Mouse (Mus musculus) myocyte (in vitro differentiated cells): ENCODE data around the gene Cgnl1. TPM values are rescaled to one million over a fixed set of nuclear protein-coding genes. Genes with fewer than 3 reads are reported as not detected.

ENCODE experiments used
- H3K27me3 ChIP-seq: one replicate; pipeline ENCODE4 v1.6.1; 2011; ENCODE audit not compliant: control insufficient read depth, insufficient read depth, insufficient read length
- H3K36me3 ChIP-seq: one replicate; pipeline ENCODE4 v1.6.1; 2011; ENCODE audit not compliant: control insufficient read depth, insufficient read depth
- H3K4me2 ChIP-seq: one replicate; pipeline ENCODE4 v1.6.1; 2011; ENCODE audit warnings: low read depth, control low read depth
- H3K4me3 ChIP-seq: one replicate; pipeline ENCODE4 v1.5.1; 2011; ENCODE audit warnings: mild to moderate bottlenecking, control low read depth, moderate library complexity
- H3K79me2 ChIP-seq: one replicate; pipeline ENCODE4 v1.6.1; 2011; ENCODE audit not compliant: control insufficient read depth, insufficient read depth
- H3ac ChIP-seq: one replicate; pipeline ENCODE4 v1.6.1; 2011; ENCODE audit not compliant: control insufficient read depth, insufficient read length
- CEBPB ChIP-seq: IDR thresholded peaks from 2 replicates; pipeline ENCODE4 v1.6.1; 2011; ENCODE audit warnings: mild to moderate bottlenecking, moderate library complexity; ENCODE audit not compliant: poor library complexity, insufficient read depth, severe bottlenecking
- E2F4 ChIP-seq: IDR thresholded peaks from one replicate; pipeline ENCODE4 v1.6.1; 2011; ENCODE audit warnings: mild to moderate bottlenecking, control low read depth, moderate library complexity; ENCODE audit not compliant: insufficient read depth
- MAX ChIP-seq: IDR thresholded peaks from one replicate; pipeline ENCODE4 v1.6.1; 2011; ENCODE audit warnings: low read depth, mild to moderate bottlenecking, control low read depth
- MYOD1 ChIP-seq, 3 experiments: IDR thresholded peaks; one replicate each; pipeline ENCODE4 v1.6.1; 2011; ENCODE audit warnings: control low read depth in 2 of 3, low read depth in 2 of 3, mild to moderate bottlenecking in 2 of 3, moderate library complexity in 1 of 3; ENCODE audit not compliant: insufficient read length in 2 of 3, control insufficient read depth in 1 of 3
- MYOG ChIP-seq, 3 experiments: IDR thresholded peaks; one replicate each; pipeline ENCODE4 v1.6.1; 2011; ENCODE audit warnings: control low read depth in 2 of 3, low read depth in 2 of 3, mild to moderate bottlenecking in 2 of 3; ENCODE audit not compliant: insufficient read length in 2 of 3, control insufficient read depth in 1 of 3, insufficient read depth in 1 of 3
- POLR2A ChIP-seq: IDR thresholded peaks from one replicate; pipeline ENCODE4 v1.6.1; 2011; ENCODE audit warnings: low read depth, mild to moderate bottlenecking, control low read depth, moderate library complexity; ENCODE audit not compliant: insufficient read length
- POLR2AphosphoS2 ChIP-seq: IDR thresholded peaks from one replicate; pipeline ENCODE4 v1.6.1; 2011; ENCODE audit warnings: low read depth, control low read depth; ENCODE audit not compliant: insufficient read length
- REST ChIP-seq: IDR thresholded peaks from one replicate; pipeline ENCODE4 v1.6.1; 2011; ENCODE audit warnings: mild to moderate bottlenecking, control low read depth, moderate library complexity; ENCODE audit not compliant: insufficient read depth, insufficient read length
- SRF ChIP-seq: IDR thresholded peaks from one replicate; pipeline ENCODE4 v1.6.1; 2011; ENCODE audit warnings: low read depth; ENCODE audit not compliant: control insufficient read depth, insufficient read length
- TCF12 ChIP-seq: IDR thresholded peaks from one replicate; pipeline ENCODE4 v1.6.1; 2011; ENCODE audit warnings: mild to moderate bottlenecking, control low read depth; ENCODE audit not compliant: poor library complexity, insufficient read depth, severe bottlenecking
- TCF3 ChIP-seq: IDR thresholded peaks from one replicate; pipeline ENCODE4 v1.6.1; 2011; ENCODE audit warnings: low read depth, control low read depth; ENCODE audit not compliant: insufficient read length
- USF1 ChIP-seq: IDR thresholded peaks from one replicate; pipeline ENCODE4 v1.6.1; 2011; ENCODE audit warnings: low read depth, mild to moderate bottlenecking, control low read depth, moderate library complexity
- polyA plus RNA-seq: library from polyadenylated mRNA; unstranded; fragments of >200 nt; fragmentation: generic; extraction: Trizol; gene quantifications from one replicate; pipeline ENCODE4 v1.2.1, GENCODE M21; 2012; ENCODE audit warnings: missing spikeins

The Cgnl1 gene
- polyA plus RNA-seq, 1 experiment, result 3.7 TPM

- Histone ChIP-seq H3ac (no peak overlapping the region), H3K4me3 (no peak overlapping the region), H3K27me3 (peaks cover 9% of the 10 kb centered on the region), H3K79me2 (no peaks in the 10 kb centered on the region), H3K4me2 (no peak overlapping the region), H3K36me3 (no peaks in the 10 kb centered on the region)
- TF ChIP-seq POLR2A, result no peak
- no peak for TF ChIP-seq POLR2AphosphoS2
- no peak for TF ChIP-seq CEBPB
- no peak for TF ChIP-seq E2F4
- no peak for TF ChIP-seq TCF12
- no peak for TF ChIP-seq MYOG (IDR thresholded peaks at IDR 0.05; ENCODE audit: control insufficient read depth in 1 of 3, insufficient read depth in 1 of 3, insufficient read length in 2 of 3, low read depth in 2 of 3)
- TF ChIP-seq USF1, result no peak
- TF ChIP-seq REST, result no peak
- no peak for TF ChIP-seq MAX
- TF ChIP-seq SRF, result no peak
- no peak for TF ChIP-seq TCF3
- TF ChIP-seq MYOD1 (IDR thresholded peaks at IDR 0.05; ENCODE audit: control insufficient read depth in 1 of 3, insufficient read length in 2 of 3, low read depth in 2 of 3), result no peak
Measured at GRCm38 (mm10) chr9:71726121-71726520, 45.3 kb downstream of the Cgnl1 start.

- no peak for TF ChIP-seq E2F4
- TF ChIP-seq REST, result no peak
- TF ChIP-seq MAX, result no peak
- TF ChIP-seq MYOD1 (IDR thresholded peaks at IDR 0.05; ENCODE audit: control insufficient read depth in 1 of 3, insufficient read length in 2 of 3, low read depth in 2 of 3), result no peak
- no peak for TF ChIP-seq SRF
- no peak for TF ChIP-seq POLR2A
- TF ChIP-seq MYOG (IDR thresholded peaks at IDR 0.05; ENCODE audit: control insufficient read depth in 1 of 3, insufficient read depth in 1 of 3, insufficient read length in 2 of 3, low read depth in 2 of 3), result no peak
- TF ChIP-seq USF1, result no peak
- TF ChIP-seq TCF3, result no peak
- Histone ChIP-seq H3K36me3 (no peaks in the 10 kb centered on the region), H3K4me3 (no peak overlapping the region), H3K4me2 (no peak overlapping the region), H3K79me2 (no peaks in the 10 kb centered on the region), H3ac (no peak overlapping the region), H3K27me3 (peaks cover 5% of the 10 kb centered on the region)
Measured at GRCm38 (mm10) chr9:71722366-71722765, 49.0 kb downstream of the Cgnl1 start.

GRCm38 (mm10) chr9:71716995-71717394, 54.4 kb downstream of the Cgnl1 start:
- Histone ChIP-seq H3K36me3 (no peaks in the 10 kb centered on the region), H3ac (no peak overlapping the region), H3K79me2 (no peaks in the 10 kb centered on the region), H3K4me3 (no peak overlapping the region), H3K27me3 (no peaks in the 10 kb centered on the region), H3K4me2 (no peak overlapping the region)
- no peak for TF ChIP-seq CEBPB

GRCm38 (mm10) chr9:71710776-71711175, 60.6 kb downstream of the Cgnl1 start:
- Histone ChIP-seq H3K36me3 (no peaks in the 10 kb centered on the region), H3K79me2 (no peaks in the 10 kb centered on the region), H3K27me3 (no peaks in the 10 kb centered on the region), H3ac (no peak overlapping the region), H3K4me2 (no peak overlapping the region), H3K4me3 (no peak overlapping the region)
- TF ChIP-seq POLR2A, result no peak

GRCm38 (mm10) chr9:71709199-71709598, 62.2 kb downstream of the Cgnl1 start:
- TF ChIP-seq MAX, result no peak
- TF ChIP-seq REST, result no peak
- no peak for TF ChIP-seq POLR2AphosphoS2
- TF ChIP-seq USF1, result no peak
- no peak for TF ChIP-seq MYOG (IDR thresholded peaks at IDR 0.05; ENCODE audit: control insufficient read depth in 1 of 3, insufficient read depth in 1 of 3, insufficient read length in 2 of 3, low read depth in 2 of 3)
- no peak for TF ChIP-seq E2F4
- TF ChIP-seq TCF12, result no peak
- TF ChIP-seq POLR2A, result no peak
- no peak for TF ChIP-seq SRF
- no peak for TF ChIP-seq TCF3
- TF ChIP-seq MYOD1 (IDR thresholded peaks at IDR 0.05; ENCODE audit: control insufficient read depth in 1 of 3, insufficient read length in 2 of 3, low read depth in 2 of 3), result no peak
- no peak for TF ChIP-seq CEBPB
- Histone ChIP-seq H3K79me2 (no peaks in the 10 kb centered on the region), H3K27me3 (no peaks in the 10 kb centered on the region), H3K4me3 (no peak overlapping the region), H3ac (no peak overlapping the region), H3K36me3 (no peaks in the 10 kb centered on the region), H3K4me2 (no peak overlapping the region)
